Mouse (Mus musculus) layer of hippocampus, postnatal 10 days (tissue): ENCODE results near the gene Defa22. TPM values are rescaled to one million over a fixed set of nuclear protein-coding genes. Genes with fewer than 3 reads are reported as not detected.
"Not testable (repeated sequence)": the region's sequence is repeated elsewhere in the genome, so short reads cannot be mapped to it uniquely, and the experiment has no call there.

Experiments used
- DNase-seq, 2 experiments: peaks; one replicate each; pipeline ENCODE4 v3.0.0; 2021; ENCODE audit warnings: low spot score in 2 of 2
- long read RNA-seq: library from polyadenylated mRNA; stranded (forward); transcript quantifications from one replicate; pipeline ENCODE4 v2.0.0, GENCODE M21; 2023
- total RNA-seq, 2 experiments: library from RNA; stranded (reverse); gene quantifications; 2 replicates each; pipeline ENCODE4 v1.2.3; 2021

Defa22 gene
- total RNA-seq, result not detected
- long read RNA-seq, result 0 reads

- not testable (repeated sequence) for DNase-seq
These were observed at the start of gene Defa22 for GRCm38 (mm10) chr8:21161977-21162376. Gene Defa22, plus strand, starts transcription at chr8:21162277.

- DNase-seq, result not testable (repeated sequence)
These were observed 27.7 kb upstream of the Defa22 start, which contains the start of gene Defa30 for GRCm38 (mm10) chr8:21134342-21134741. Gene Defa30, plus strand, starts transcription at chr8:21134642.

- not testable (repeated sequence) for DNase-seq
These were observed 29.2 kb downstream of the Defa22 start, which contains the start of gene Defa31 for GRCm38 (mm10) chr8:21191314-21191713. Gene Defa31, plus strand, starts transcription at chr8:21191614.

- not testable (repeated sequence) for DNase-seq
These were observed 39.2 kb downstream of the Defa22 start, which contains the start of gene Gm15293 for GRCm38 (mm10) chr8:21201261-21201660. Gene Gm15293, plus strand, starts transcription at chr8:21201561.

Other genes with a start within 250 kb of the Defa22 start
- gene Gm6040, start 240.2 kb upstream of the Defa22 start, total RNA-seq, result not detected
- gene AY761185, start 217.6 kb upstream of the Defa22 start, total RNA-seq, result not detected
- gene Defa21, start 136.7 kb upstream of the Defa22 start, total RNA-seq, result not detected
- not detected for gene Defa23, start 107.2 kb upstream of the Defa22 start, total RNA-seq
- not detected for gene Defa35, start 97.2 kb upstream of the Defa22 start, total RNA-seq
- gene Defa25, start 77.8 kb upstream of the Defa22 start, total RNA-seq, result not detected
- gene Gm14851, start 66.2 kb upstream of the Defa22 start, total RNA-seq, result not detected
- gene Defa30, start 27.6 kb upstream of the Defa22 start, total RNA-seq, result not detected
- not detected for gene Defa31, start 29.3 kb downstream of the Defa22 start, total RNA-seq
- not detected for gene Gm15293, start 39.3 kb downstream of the Defa22 start, total RNA-seq
- not detected for gene Gm15292, start 87.5 kb downstream of the Defa22 start, total RNA-seq
- not detected for gene Defa27, start 153.3 kb downstream of the Defa22 start, total RNA-seq
- not detected for gene Defa29, start 164.7 kb downstream of the Defa22 start, total RNA-seq
- gene Defa2, start 216.2 kb downstream of the Defa22 start, total RNA-seq, result not detected
- not detected for gene Defa33, start 229.5 kb downstream of the Defa22 start, total RNA-seq